Mouse (Mus musculus): ENCODE results near the gene Ppil1. TPM values are rescaled to one million over a fixed set of nuclear protein-coding genes. Genes with fewer than 3 reads are reported as not detected.
"Not testable (repeated sequence)": the region's sequence is repeated elsewhere in the genome, so short reads cannot be mapped to it uniquely, and the experiment has no call there.

The Ppil1 gene
- polyA plus RNA-seq, 1 experiment from 2014 or later = 131 TPM

- H3K4me3 ChIP-seq (ENCODE audit: low read depth, low read length) = no peak overlapping the region
- H3K27me3 ChIP-seq (replicated peaks; ENCODE audit: control insufficient read depth, insufficient read depth, low read length) = no peaks in the 10 kb centered on the region
- no peak overlapping the region for H3K4me2 ChIP-seq (ENCODE audit: low read length)
- DNase-seq (ENCODE audit: low spot score) (peak; percentile 70), ATAC-seq (0 out of 2 replicates have a peak, but pooled peaks have one; percentile 29)
- H3K4me1 ChIP-seq (ENCODE audit: control insufficient read depth, insufficient read depth, low read length) = peaks cover 7% of the 10 kb centered on the region
- H3K9me3 ChIP-seq (replicated peaks; ENCODE audit: control insufficient read depth, low read length) = no peaks in the 10 kb centered on the region
- peaks cover 50% of the 10 kb centered on the region for H3K36me3 ChIP-seq (ENCODE audit: control insufficient read depth, insufficient read depth, low read length)
- no peak overlapping the region for H3K9ac ChIP-seq (ENCODE audit: low read length)
- WGBS = 64% methylated on average over 15 of the region's 15 CpGs
- H3K27ac ChIP-seq (ENCODE audit: low read depth, low read length) = no peak overlapping the region
These were observed 12.2 kb downstream of the Ppil1 start for GRCm38 (mm10) chr17:29251608-29252390.

GRCm38 (mm10) chr17:29251006-29251405 is 13.0 kb downstream of the Ppil1 start:
- not testable (repeated sequence) for H3K9ac ChIP-seq (ENCODE audit: low read length); H3K4me3 ChIP-seq (ENCODE audit: low read depth, low read length); H3K4me1 ChIP-seq (ENCODE audit: control insufficient read depth, insufficient read depth, low read length); H3K9me3 ChIP-seq (replicated peaks; ENCODE audit: control insufficient read depth, low read length); ATAC-seq; H3K27me3 ChIP-seq (replicated peaks; ENCODE audit: control insufficient read depth, insufficient read depth, low read length); H3K27ac ChIP-seq (ENCODE audit: low read depth, low read length); H3K4me2 ChIP-seq (ENCODE audit: low read length); DNase-seq (ENCODE audit: low spot score)
- WGBS = 87% methylated on average over 14 of the region's 14 CpGs
- H3K36me3 ChIP-seq (ENCODE audit: control insufficient read depth, insufficient read depth, low read length) = peaks cover 45% of the 10 kb centered on the region

- Histone ChIP-seq H3K4me3 (ENCODE audit: low read depth, low read length) (no peak overlapping the region), H3K27me3 (replicated peaks; ENCODE audit: control insufficient read depth, insufficient read depth, low read length) (no peaks in the 10 kb centered on the region), H3K27ac (ENCODE audit: low read depth, low read length) (no peak overlapping the region), H3K4me1 (ENCODE audit: control insufficient read depth, insufficient read depth, low read length) (peaks cover 16% of the 10 kb centered on the region), H3K36me3 (ENCODE audit: control insufficient read depth, insufficient read depth, low read length) (peaks cover 39% of the 10 kb centered on the region), H3K9me3 (replicated peaks; ENCODE audit: control insufficient read depth, low read length) (no peaks in the 10 kb centered on the region), H3K9ac (ENCODE audit: low read length) (no peak overlapping the region), H3K4me2 (ENCODE audit: low read length) (no peak overlapping the region)
- ATAC-seq (no peak), DNase-seq (ENCODE audit: low spot score) (no peak)
- WGBS = 66% methylated on average over 9 of the region's 9 CpGs
These were observed 14.5 kb downstream of the Ppil1 start for GRCm38 (mm10) chr17:29249512-29249911.

- H3K36me3 ChIP-seq (ENCODE audit: control insufficient read depth, insufficient read depth, low read length) = peaks cover 35% of the 10 kb centered on the region
- ATAC-seq (no peak), DNase-seq (ENCODE audit: low spot score) (no peak)
- 79% methylated on average over 13 of the region's 13 CpGs for WGBS
- H3K9me3 ChIP-seq (replicated peaks; ENCODE audit: control insufficient read depth, low read length) = no peaks in the 10 kb centered on the region
- no peak overlapping the region; the same call in 1 of the 2 replicates for H3K27ac ChIP-seq (ENCODE audit: low read depth, low read length)
- H3K9ac ChIP-seq (ENCODE audit: low read length) = no peak overlapping the region
- no peak overlapping the region for H3K4me3 ChIP-seq (ENCODE audit: low read depth, low read length)
- H3K4me2 ChIP-seq (ENCODE audit: low read length) = no peak overlapping the region
- no peaks in the 10 kb centered on the region for H3K27me3 ChIP-seq (replicated peaks; ENCODE audit: control insufficient read depth, insufficient read depth, low read length)
- peaks cover 16% of the 10 kb centered on the region for H3K4me1 ChIP-seq (ENCODE audit: control insufficient read depth, insufficient read depth, low read length)
These were observed 16.1 kb downstream of the Ppil1 start for GRCm38 (mm10) chr17:29247881-29248280.

DNA sequence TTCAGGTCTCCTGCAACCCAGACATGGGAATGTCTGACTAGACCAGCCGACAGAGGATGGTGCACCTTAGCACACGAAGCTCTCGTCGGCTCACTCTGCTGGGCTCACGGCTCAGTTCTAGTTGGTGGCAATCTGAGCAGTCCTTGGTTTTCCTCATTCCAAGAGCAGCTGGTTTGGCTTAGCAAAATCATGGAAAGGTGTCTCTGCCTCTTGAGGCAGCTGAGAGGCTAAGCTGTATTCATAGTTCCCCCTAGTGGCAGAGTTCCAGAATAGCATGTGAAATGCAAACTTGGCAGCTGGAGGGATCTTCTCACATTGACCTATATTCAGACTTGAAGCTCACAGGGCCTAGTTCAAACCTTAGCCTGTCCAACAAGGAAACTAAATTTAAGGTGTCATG is 17.4 kb downstream of the Ppil1 start:
- H3K27ac ChIP-seq (ENCODE audit: low read depth, low read length) = no peak overlapping the region
- no peaks in the 10 kb centered on the region for H3K27me3 ChIP-seq (replicated peaks; ENCODE audit: control insufficient read depth, insufficient read depth, low read length)
- peak; percentile 94 for DNase-seq (ENCODE audit: low spot score)
- peaks cover 8% of the 10 kb centered on the region for H3K4me1 ChIP-seq (ENCODE audit: control insufficient read depth, insufficient read depth, low read length)
- H3K9ac ChIP-seq (ENCODE audit: low read length) = no peak overlapping the region
- H3K4me3 ChIP-seq (ENCODE audit: low read depth, low read length) = no peak overlapping the region
- ATAC-seq = peak; percentile 72
- H3K9me3 ChIP-seq (replicated peaks; ENCODE audit: control insufficient read depth, low read length) = no peaks in the 10 kb centered on the region
- no peak overlapping the region for H3K4me2 ChIP-seq (ENCODE audit: low read length)
- WGBS = 23% methylated on average over 5 of the region's 5 CpGs
- H3K36me3 ChIP-seq (ENCODE audit: control insufficient read depth, insufficient read depth, low read length) = peaks cover 25% of the 10 kb centered on the region

DNA sequence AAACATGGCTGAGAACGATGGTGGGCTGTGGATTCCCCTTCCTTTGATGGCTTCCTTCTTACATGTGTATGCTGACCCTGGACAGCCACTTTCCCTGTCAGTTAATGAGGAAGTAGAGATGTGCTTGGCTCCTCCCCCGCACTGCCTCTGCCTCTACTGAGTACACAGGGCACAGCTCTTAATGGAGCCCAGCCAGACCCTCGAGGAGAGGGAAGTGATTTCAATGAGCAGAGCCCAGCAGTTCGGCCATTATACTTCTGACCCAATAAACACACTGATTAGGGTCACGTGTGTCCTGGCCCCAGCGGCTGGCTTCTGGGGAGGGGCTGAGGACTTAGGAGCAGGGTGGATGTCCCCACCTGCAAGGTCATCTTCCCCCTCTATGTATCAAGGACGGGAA is 18.3 kb downstream of the Ppil1 start:
- H3K4me2 ChIP-seq (ENCODE audit: low read length) = no peak overlapping the region
- DNase-seq (ENCODE audit: low spot score) (no peak), ATAC-seq (peak; percentile 30; the same call in 1 of the 2 replicates)

DNA sequence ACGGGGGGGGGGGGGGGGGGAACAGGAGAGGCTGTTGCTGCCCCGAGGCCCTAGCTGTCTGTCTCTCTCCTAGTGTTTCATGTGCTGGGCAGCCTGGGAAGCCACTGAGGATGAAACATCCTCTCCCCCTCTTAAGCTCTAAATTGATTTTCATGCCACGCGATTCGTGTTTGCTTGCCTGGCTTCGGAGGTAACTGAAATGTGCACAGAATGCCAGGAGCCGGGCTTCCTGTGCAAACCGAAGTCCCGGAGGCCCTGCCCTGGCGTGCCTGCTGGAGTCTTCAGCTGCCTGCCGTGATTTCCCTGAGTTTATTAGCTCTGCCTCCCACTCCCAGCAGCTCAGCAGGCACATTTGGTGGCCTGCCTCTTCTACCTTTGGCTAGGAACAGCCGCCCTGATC is 19.1 kb downstream of the Ppil1 start:
- Histone ChIP-seq H3K4me1 (ENCODE audit: control insufficient read depth, insufficient read depth, low read length) (peaks cover 8% of the 10 kb centered on the region), H3K4me3 (ENCODE audit: low read depth, low read length) (no peak overlapping the region), H3K9ac (ENCODE audit: low read length) (0 out of 2 replicates have a peak overlapping the region, but pooled peaks have one; percentile 13), H3K27ac (ENCODE audit: low read depth, low read length) (no peak overlapping the region), H3K9me3 (replicated peaks; ENCODE audit: control insufficient read depth, low read length) (no peaks in the 10 kb centered on the region), H3K4me2 (ENCODE audit: low read length) (no peak overlapping the region), H3K36me3 (ENCODE audit: control insufficient read depth, insufficient read depth, low read length) (peaks cover 9% of the 10 kb centered on the region), H3K27me3 (replicated peaks; ENCODE audit: control insufficient read depth, insufficient read depth, low read length) (no peaks in the 10 kb centered on the region)
- DNase-seq (ENCODE audit: low spot score) (peak; percentile 17), ATAC-seq (no peak)
- 48% methylated on average over 11 of the region's 12 CpGs for WGBS

More for the DNA sequence above, 18.3 kb downstream of the Ppil1 start:
- Histone ChIP-seq H3K36me3 (ENCODE audit: control insufficient read depth, insufficient read depth, low read length) (peaks cover 16% of the 10 kb centered on the region), H3K27ac (ENCODE audit: low read depth, low read length) (no peak overlapping the region; the same call in 1 of the 2 replicates), H3K9me3 (replicated peaks; ENCODE audit: control insufficient read depth, low read length) (no peaks in the 10 kb centered on the region), H3K4me1 (ENCODE audit: control insufficient read depth, insufficient read depth, low read length) (peaks cover 8% of the 10 kb centered on the region), H3K27me3 (replicated peaks; ENCODE audit: control insufficient read depth, insufficient read depth, low read length) (no peaks in the 10 kb centered on the region), H3K4me3 (ENCODE audit: low read depth, low read length) (no peak overlapping the region), H3K9ac (ENCODE audit: low read length) (no peak overlapping the region)
- 32% methylated on average over 7 of the region's 7 CpGs for WGBS

DNA sequence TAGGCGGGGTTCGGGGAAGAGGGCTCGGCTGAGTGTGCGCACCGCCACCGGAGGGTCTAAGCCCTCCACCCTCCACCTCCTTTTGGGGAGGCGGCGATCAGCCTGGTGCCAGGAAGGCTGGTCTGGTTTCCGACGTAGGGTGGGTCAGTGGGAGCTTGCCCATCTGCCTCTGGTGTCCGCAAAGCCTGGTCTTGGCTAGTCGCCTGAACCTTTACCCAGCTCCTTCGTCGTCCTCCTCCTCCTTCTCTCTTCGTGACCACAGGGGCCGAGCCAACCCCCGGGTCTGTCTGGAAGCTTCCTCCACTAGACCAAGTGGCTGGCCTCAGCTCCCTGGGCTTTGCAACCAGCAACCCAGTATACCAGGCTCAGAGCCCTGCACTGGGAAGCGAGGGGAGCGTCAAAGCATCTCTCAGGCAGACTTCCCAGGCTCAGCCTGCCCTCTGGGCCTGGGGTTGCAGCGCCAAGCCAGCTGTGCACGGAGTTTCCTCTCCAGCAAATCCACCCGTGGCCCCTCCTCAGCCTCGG is 25.5 kb downstream of the Ppil1 start:
- no peaks in the 10 kb centered on the region for H3K36me3 ChIP-seq (ENCODE audit: control insufficient read depth, insufficient read depth, low read length)
- DNase-seq (ENCODE audit: low spot score) = no peak
- peak overlapping the region; percentile 74 for H3K9ac ChIP-seq (ENCODE audit: low read length)
- H3K27me3 ChIP-seq (replicated peaks; ENCODE audit: control insufficient read depth, insufficient read depth, low read length) = 0 out of 2 replicates have a peak, but pooled peaks cover 9% of the 10 kb centered on the region
- H3K4me2 ChIP-seq (ENCODE audit: low read length) = peak overlapping the region; percentile 99
- no peaks in the 10 kb centered on the region for H3K9me3 ChIP-seq (replicated peaks; ENCODE audit: control insufficient read depth, low read length)
- peaks cover 9% of the 10 kb centered on the region; the same call in 1 of the 2 replicates for H3K4me1 ChIP-seq (ENCODE audit: control insufficient read depth, insufficient read depth, low read length)
- peak; percentile 21; the same call in 1 of the 2 replicates for ATAC-seq
- WGBS = 4% methylated on average over 23 of the region's 23 CpGs
- H3K27ac ChIP-seq (ENCODE audit: low read depth, low read length) = 0 out of 2 replicates have a peak overlapping the region, but pooled peaks have one; percentile 9
- H3K4me3 ChIP-seq (ENCODE audit: low read depth, low read length) = peak overlapping the region; percentile 58
